Mouse (Mus musculus) spleen, postnatal 10 days (tissue): ENCODE measurements around the gene Phactr4.

Source experiments
- DNase-seq, 2 experiments: peaks; one replicate each; pipeline ENCODE4 v3.0.0; 2021 to 2022; ENCODE audit warnings: low spot score in 2 of 2

Phactr4 gene

GRCm38 (mm10) chr4:132411322-132412094 is 10.8 kb downstream of the Phactr4 start:
- peak in 1 of 2 experiments; percentile 63 for DNase-seq

DNA sequence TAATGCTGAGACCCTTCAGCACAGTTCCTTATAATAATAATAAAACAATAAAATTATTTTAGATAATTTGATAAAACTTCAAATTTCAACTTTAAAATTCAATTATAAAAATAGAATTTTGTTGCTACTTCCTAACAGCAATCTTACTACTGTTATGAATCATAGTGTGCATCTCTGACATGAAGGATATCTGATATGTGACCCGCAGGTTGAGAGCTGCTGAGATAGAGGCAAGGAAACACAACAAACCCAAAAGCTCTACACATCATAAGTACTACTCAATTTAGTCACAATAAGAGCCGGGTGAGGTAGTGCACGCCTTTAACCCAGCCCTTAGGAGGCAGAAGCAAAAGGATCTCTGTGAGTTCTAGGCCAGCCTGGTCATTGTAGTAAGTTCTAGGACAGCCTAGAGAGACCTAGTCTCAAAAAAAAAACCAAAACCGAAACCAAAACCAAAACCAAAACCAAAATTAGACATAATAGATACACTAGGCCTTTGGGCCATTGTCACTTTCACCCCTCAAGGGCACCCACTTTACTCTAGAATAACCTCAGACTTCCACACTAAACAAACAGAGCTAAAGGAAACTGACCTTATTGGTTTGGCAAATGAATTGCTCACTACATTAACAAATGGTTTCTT is 12.6 kb downstream of the Phactr4 start:
- no peak for DNase-seq

GRCm38 (mm10) chr4:132406393-132407189 is 15.7 kb downstream of the Phactr4 start:
- DNase-seq: no peak

DNA sequence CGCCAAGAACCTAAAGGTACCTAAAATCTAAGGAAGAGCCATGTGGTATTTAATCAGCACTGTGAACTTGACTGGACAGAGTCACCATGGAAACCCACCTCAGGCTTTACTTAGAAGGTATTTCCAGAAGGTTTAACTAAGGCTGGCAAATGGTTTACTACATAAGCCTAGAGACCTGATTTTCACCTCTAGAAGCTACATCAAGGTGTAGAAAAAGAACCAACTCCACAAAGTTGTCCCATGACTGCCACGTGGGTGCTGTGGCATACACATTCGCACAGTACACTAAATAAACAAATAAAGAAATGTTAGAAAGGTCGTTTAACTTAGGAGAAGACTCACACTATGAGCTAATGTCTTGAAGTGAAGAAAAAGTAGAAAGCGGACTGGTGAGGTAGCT is 17.7 kb downstream of the Phactr4 start:
- DNase-seq: no peak

GRCm38 (mm10) chr4:132403063-132403660 is 19.1 kb downstream of the Phactr4 start:
- DNase-seq: no peak

GRCm38 (mm10) chr4:132401016-132401415 is 21.3 kb downstream of the Phactr4 start:
- DNase-seq: no peak

GRCm38 (mm10) chr4:132398863-132399262 is 23.4 kb downstream of the Phactr4 start:
- DNase-seq: no peak

DNA sequence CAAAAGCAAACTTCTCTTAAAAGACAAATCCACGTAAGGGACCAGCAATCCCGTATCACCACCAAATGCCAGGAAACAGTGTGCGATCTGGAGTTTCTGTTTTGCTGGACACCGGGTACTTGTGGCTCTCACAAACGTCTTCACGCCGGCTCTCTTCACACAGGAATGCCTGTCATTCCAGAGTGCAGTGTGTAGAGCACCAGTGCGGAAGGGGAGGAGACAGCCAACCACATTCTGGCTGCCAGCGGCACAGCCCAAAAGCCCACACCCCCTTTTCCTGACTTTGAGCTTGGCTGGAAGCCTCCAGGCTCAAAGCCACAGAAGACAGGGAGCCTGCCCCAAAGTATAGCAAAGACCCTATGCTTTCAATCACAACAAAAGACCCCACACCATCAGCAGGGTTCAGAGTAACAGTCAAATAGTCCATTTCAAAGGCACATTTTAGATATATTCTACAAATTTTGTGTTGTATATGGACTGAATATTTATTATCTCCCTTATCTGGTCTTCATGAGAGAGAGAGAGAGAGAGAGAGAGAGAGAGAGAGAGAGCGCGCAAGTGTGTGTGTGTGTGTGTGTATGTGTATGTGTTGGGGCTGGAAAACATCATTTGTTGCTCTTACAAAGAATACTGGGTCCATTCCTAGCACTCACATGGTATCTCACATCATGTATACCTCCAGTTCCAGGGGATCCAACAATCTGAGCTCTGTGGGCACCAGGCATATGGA is 24.1 kb downstream of the Phactr4 start:
- DNase-seq: peak; percentile 37 to 57

DNA sequence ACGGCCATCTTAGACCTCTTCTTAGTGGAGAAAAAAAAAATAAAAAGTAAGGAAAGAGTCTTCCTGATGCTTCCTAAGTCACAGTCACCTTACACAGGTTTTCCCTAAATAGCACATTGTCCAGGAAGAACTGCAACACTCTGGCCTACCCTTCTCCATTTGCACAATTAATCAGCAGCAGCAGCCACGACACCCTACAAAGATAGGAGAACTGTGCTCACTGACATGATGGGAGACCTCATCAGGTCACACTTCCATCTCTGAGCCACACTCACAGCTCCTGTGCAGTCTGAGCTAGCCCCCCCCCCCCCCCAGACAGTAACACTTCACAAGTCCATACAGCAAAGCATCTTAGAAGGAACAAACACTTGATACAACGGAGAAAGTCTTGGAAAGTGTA is 25.2 kb downstream of the Phactr4 start:
- DNase-seq: no peak

- DNase-seq: no peak
These were observed 26.0 kb downstream of the Phactr4 start for GRCm38 (mm10) chr4:132396251-132396650.

DNA sequence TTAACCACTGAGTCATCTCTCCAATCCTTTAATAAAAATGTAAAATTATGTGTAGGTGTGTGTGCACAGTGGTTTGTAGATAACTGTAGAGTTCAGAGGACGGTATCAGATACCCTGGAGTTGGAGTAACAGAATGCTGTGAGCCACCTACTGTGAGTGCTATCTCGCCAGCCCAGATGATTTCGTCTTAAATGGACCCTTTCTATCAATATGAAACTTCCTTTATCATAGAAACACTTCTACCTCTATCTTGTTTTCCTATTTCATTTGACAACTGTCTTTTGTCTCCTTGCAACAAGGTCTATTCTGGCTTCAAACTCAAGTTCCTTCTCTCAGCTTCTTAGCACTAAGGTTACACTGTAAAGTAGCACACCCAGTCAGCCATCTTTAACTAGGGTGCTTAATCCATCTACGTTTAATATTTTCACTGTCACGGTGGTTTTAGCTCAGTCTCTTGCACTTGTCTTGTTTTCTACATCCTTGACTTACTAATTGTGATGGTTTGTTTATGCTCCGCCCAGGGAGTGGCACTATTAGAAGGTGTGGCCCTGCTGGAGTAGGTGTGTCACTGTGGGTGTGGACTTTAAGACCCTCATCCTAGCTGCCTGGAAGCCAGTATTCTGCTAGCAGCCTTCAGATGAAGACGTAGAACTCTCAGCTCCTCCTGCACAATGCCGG is 31.1 kb downstream of the Phactr4 start:
- DNase-seq: no peak

DNA sequence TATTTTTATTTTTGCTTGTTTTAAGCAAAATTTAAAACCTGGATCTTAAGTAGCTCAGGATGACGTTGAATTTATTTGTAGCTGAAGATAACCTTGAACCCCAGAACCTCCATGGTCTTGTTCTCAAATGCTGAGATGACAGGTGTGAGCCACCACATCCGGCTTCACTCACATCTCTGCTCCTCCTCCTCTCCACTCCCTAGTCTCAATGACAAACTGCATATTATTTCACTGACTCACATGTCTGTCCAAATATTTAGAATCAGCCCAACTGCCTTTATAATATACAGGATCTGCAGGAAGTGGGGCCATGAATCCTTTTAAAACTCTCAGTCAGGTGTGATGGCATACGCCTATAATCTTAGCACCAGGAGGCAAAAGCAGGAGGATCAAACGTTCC is 33.0 kb downstream of the Phactr4 start:
- no peak for DNase-seq

GRCm38 (mm10) chr4:132387617-132388016 is 34.7 kb downstream of the Phactr4 start:
- DNase-seq: no peak

- DNase-seq: no peak
These were observed 35.4 kb downstream of the Phactr4 start for GRCm38 (mm10) chr4:132386846-132387245.

DNA sequence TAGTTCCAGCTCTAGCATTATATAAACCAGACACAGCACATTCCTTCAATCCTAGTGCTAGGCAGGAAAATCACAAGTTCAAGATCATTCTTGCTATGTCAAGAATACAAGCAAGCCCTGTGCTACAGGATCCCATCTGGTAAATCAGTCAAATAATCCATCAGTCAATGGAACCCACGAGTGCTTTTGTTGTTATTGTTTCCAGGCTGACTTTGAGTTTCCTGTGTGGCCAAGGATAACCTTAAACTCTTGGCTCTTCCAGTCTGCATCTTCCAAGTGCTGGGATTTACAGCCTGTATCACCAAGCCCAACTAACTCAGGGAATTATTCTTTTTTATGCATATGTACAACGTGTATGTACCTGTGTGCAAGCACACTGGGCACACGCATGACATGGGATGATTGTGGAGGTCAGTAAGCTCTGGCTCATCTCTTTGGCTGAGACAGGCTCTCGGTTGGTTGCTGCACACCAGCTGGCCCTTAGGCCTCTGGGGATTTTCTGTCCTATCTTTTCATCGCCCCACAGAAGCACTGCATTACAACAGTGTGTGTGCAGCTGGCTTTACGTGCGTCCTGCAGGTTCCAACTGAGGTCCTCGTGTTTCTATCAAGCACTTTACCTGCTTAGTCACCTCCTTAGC is 36.4 kb downstream of the Phactr4 start:
- DNase-seq: no peak

DNA sequence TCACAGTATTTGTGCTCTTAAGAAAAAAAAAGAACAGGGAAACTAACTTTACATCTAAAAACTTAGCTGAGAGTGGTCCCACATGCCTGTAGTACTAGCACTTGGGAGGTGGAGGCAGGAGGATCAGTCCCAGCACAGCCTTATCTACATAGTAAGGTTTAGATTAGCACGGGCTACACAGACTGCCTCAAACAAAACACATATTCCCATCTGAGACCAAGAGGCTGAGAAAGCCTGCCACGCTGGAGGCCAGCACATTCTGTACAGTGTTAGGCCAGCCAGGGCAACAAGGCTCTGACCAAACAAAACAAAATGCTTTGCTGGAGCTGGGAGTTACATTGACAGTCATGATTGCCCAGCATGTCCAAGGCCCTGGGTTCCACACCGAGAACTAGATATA is 38.8 kb downstream of the Phactr4 start:
- DNase-seq: no peak

DNA sequence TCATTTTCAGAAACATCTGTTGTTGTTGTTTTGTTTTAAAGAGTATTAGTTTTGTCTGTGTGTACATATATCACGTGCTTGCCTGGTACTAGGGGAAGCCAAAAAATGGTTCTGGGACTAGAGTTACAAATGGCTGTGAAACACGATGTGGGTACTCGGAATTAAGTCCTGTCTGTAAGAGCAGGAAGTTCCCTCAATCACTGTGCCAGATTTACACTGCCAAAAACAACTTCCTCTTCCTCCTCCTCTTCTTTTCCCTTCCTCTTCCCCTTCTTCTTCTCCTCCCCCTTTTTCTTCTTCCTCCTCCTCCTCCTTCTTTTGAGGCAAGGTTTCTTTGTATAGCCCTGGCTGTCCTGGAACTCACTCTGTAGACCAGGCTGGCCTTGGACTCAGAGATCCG is 40.0 kb downstream of the Phactr4 start:
- DNase-seq: no peak

GRCm38 (mm10) chr4:132380965-132381616 is 41.2 kb downstream of the Phactr4 start:
- no peak for DNase-seq

DNA sequence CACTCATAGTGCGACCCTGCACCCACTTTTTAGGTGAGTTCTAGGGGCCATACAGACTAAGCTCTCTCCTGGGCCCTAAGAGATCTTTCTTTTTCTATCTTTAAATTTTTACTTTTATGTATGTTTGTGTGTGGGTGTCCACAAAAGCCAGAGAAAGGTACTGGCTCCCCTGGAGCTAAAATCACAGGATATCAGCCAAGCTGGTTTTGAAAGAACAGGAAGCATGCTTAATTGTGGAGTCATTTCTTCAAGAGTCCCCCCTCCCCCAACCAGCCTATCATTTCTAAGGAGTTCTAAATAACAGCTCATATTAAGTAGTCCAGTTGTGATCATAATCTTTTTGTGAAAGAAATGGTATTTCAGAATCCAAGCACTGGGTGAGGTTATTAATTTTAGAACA is 48.5 kb downstream of the Phactr4 start:
- DNase-seq: no peak
